Mouse (Mus musculus) layer of hippocampus, adult 9-11 months (tissue): Measurements from ENCODE around the gene A130010J15Rik.

Experiments used
- DNase-seq: peaks from one replicate; pipeline ENCODE4 v3.0.0; 2022

The A130010J15Rik gene

GRCm38 (mm10) chr1:193157111-193157492 is 10.7 kb upstream of the A130010J15Rik start:
- no peak for DNase-seq

- no peak for DNase-seq
These were observed 8.7 kb upstream of the A130010J15Rik start for GRCm38 (mm10) chr1:193159163-193159562.

- no peak for DNase-seq
These were observed 8.2 kb upstream of the A130010J15Rik start for GRCm38 (mm10) chr1:193159613-193160012.

GRCm38 (mm10) chr1:193160317-193161032 is 7.4 kb upstream of the A130010J15Rik start:
- peak; percentile 44 for DNase-seq

- no peak for DNase-seq
These were observed 1.4 kb downstream of the A130010J15Rik start for GRCm38 (mm10) chr1:193169228-193169627.

GRCm38 (mm10) chr1:193169856-193170255 is 2.0 kb downstream of the A130010J15Rik start:
- DNase-seq, result no peak

GRCm38 (mm10) chr1:193172991-193173809 is 5.4 kb downstream of the A130010J15Rik start:
- DNase-seq, result peak; percentile 97

- DNase-seq, result no peak
These were observed 5.9 kb downstream of the A130010J15Rik start for GRCm38 (mm10) chr1:193173810-193174129.

GRCm38 (mm10) chr1:193174143-193174733 is 6.4 kb downstream of the A130010J15Rik start:
- peak; percentile 13 for DNase-seq

GRCm38 (mm10) chr1:193181104-193181503 is 13.3 kb downstream of the A130010J15Rik start:
- no peak for DNase-seq

- no peak for DNase-seq
These were observed 20.4 kb downstream of the A130010J15Rik start for GRCm38 (mm10) chr1:193188257-193188656.

- DNase-seq, result peak; percentile 52
These were observed 21.3 kb downstream of the A130010J15Rik start for GRCm38 (mm10) chr1:193189151-193189621.

GRCm38 (mm10) chr1:193189771-193190170 is 21.9 kb downstream of the A130010J15Rik start:
- DNase-seq, result no peak

GRCm38 (mm10) chr1:193191675-193192283 is 23.9 kb downstream of the A130010J15Rik start:
- DNase-seq, result peak; percentile 55

GRCm38 (mm10) chr1:193194416-193195140 is 26.7 kb downstream of the A130010J15Rik start:
- DNase-seq, result no peak

- DNase-seq, result no peak
These were observed 27.4 kb downstream of the A130010J15Rik start for GRCm38 (mm10) chr1:193195169-193195810.

GRCm38 (mm10) chr1:193197494-193198205 is 29.8 kb downstream of the A130010J15Rik start:
- no peak for DNase-seq

GRCm38 (mm10) chr1:193198312-193198711 is 30.5 kb downstream of the A130010J15Rik start:
- DNase-seq, result no peak

GRCm38 (mm10) chr1:193200640-193201382 is 33.0 kb downstream of the A130010J15Rik start:
- no peak for DNase-seq

- DNase-seq, result peak; percentile 80
These were observed 33.5 kb downstream of the A130010J15Rik start, which contains the start of gene Traf3ip3 for GRCm38 (mm10) chr1:193201383-193201778. Traf3ip3 (minus strand) TSS chr1:193201703.
